Mouse (Mus musculus): ENCODE data around the gene Tmem100. TPM values are rescaled to one million over a fixed set of nuclear protein-coding genes. Genes with fewer than 3 reads are reported as not detected.

The Tmem100 gene
- total and polyA plus RNA-seq, 3 experiments = 5.4 to 18.3 (median 14.7) TPM

- Histone ChIP-seq H3K27ac (no peak overlapping the region), H3K4me1 (ENCODE audit: control insufficient read depth, insufficient read depth, low read length) (no peaks in the 10 kb centered on the region; the same call in none of the 2 replicates), H3K4me3 (no peak overlapping the region), H3K79me2 (replicated peaks; ENCODE audit: control insufficient read depth, insufficient read depth, low read length) (no peaks in the 10 kb centered on the region), H3K27me3 (ENCODE audit: control insufficient read depth, insufficient read depth, low read length) (no peaks in the 10 kb centered on the region), H3K36me3 (ENCODE audit: control insufficient read depth, insufficient read depth, low read length) (no peaks in the 10 kb centered on the region), H3K9ac (ENCODE audit: low read depth, low read length) (no peak overlapping the region)
- TF ChIP-seq CTCF (IDR thresholded peaks at IDR 0.05) (no peak), POLR2A (IDR thresholded peaks at IDR 0.05; ENCODE audit: insufficient read depth, low read depth, low read length) (no peak), EP300 (IDR thresholded peaks at IDR 0.05; ENCODE audit: insufficient read depth, low read depth, low read length) (no peak)
- no peak for DNase-seq
- 56% methylated on average over 4 of the region's 4 CpGs for WGBS
- intact Hi-C loops (cut with DNase I) = no loop called here
Observed at GRCm38 (mm10) chr11:90053820-90054219, 23.7 kb downstream of the Tmem100 start.

- H3K9ac ChIP-seq (ENCODE audit: low read depth, low read length) = no peak overlapping the region
- 36% methylated on average over 7 of the region's 7 CpGs for WGBS
- H3K27ac ChIP-seq = no peak overlapping the region
- no peak for TF ChIP-seq POLR2A (IDR thresholded peaks at IDR 0.05; ENCODE audit: insufficient read depth, low read depth, low read length)
- TF ChIP-seq EP300 (IDR thresholded peaks at IDR 0.05; ENCODE audit: insufficient read depth, low read depth, low read length) = no peak
- no peak for TF ChIP-seq CTCF (IDR thresholded peaks at IDR 0.05)
- no peak overlapping the region for H3K4me3 ChIP-seq
- no peaks in the 10 kb centered on the region for H3K36me3 ChIP-seq (ENCODE audit: control insufficient read depth, insufficient read depth, low read length)
- intact Hi-C loops (cut with DNase I) = no loop called here
- H3K79me2 ChIP-seq (replicated peaks; ENCODE audit: control insufficient read depth, insufficient read depth, low read length) = no peaks in the 10 kb centered on the region
- peak in 1 of 2 experiments; percentile 34 for DNase-seq
- H3K4me1 ChIP-seq (ENCODE audit: control insufficient read depth, insufficient read depth, low read length) = no peaks in the 10 kb centered on the region; the same call in none of the 2 replicates
- no peaks in the 10 kb centered on the region for H3K27me3 ChIP-seq (ENCODE audit: control insufficient read depth, insufficient read depth, low read length)
Observed at GRCm38 (mm10) chr11:90054401-90054800, 24.3 kb downstream of the Tmem100 start.

GRCm38 (mm10) chr11:90057070-90057469, 26.9 kb downstream of the Tmem100 start:
- Histone ChIP-seq H3K27me3 (ENCODE audit: control insufficient read depth, insufficient read depth, low read length) (no peaks in the 10 kb centered on the region), H3K4me1 (ENCODE audit: control insufficient read depth, insufficient read depth, low read length) (no peaks in the 10 kb centered on the region; the same call in 1 of the 2 replicates), H3K27ac (no peak overlapping the region), H3K9ac (ENCODE audit: low read depth, low read length) (no peak overlapping the region), H3K79me2 (replicated peaks; ENCODE audit: control insufficient read depth, insufficient read depth, low read length) (no peaks in the 10 kb centered on the region), H3K36me3 (ENCODE audit: control insufficient read depth, insufficient read depth, low read length) (no peaks in the 10 kb centered on the region), H3K4me3 (no peak overlapping the region)
- intact Hi-C loops (cut with DNase I) = no loop called here
- 81% methylated on average over 2 of the region's 2 CpGs for WGBS
- TF ChIP-seq EP300 (IDR thresholded peaks at IDR 0.05; ENCODE audit: insufficient read depth, low read depth, low read length) (no peak), CTCF (IDR thresholded peaks at IDR 0.05) (no peak), POLR2A (IDR thresholded peaks at IDR 0.05; ENCODE audit: insufficient read depth, low read depth, low read length) (no peak)
- no peak for DNase-seq

GRCm38 (mm10) chr11:90059241-90059640, 29.1 kb downstream of the Tmem100 start:
- no peaks in the 10 kb centered on the region for H3K27me3 ChIP-seq (ENCODE audit: control insufficient read depth, insufficient read depth, low read length)
- peak; percentile 36 for TF ChIP-seq CTCF (IDR thresholded peaks at IDR 0.05)
- no peak for TF ChIP-seq EP300 (IDR thresholded peaks at IDR 0.05; ENCODE audit: insufficient read depth, low read depth, low read length)
- TF ChIP-seq POLR2A (IDR thresholded peaks at IDR 0.05; ENCODE audit: insufficient read depth, low read depth, low read length) = no peak
- H3K9ac ChIP-seq (ENCODE audit: low read depth, low read length) = no peak overlapping the region
- no peaks in the 10 kb centered on the region for H3K36me3 ChIP-seq (ENCODE audit: control insufficient read depth, insufficient read depth, low read length)
- H3K79me2 ChIP-seq (replicated peaks; ENCODE audit: control insufficient read depth, insufficient read depth, low read length) = no peaks in the 10 kb centered on the region
- DNase-seq = no peak
- no peak overlapping the region for H3K4me3 ChIP-seq
- no peak overlapping the region for H3K27ac ChIP-seq
- intact Hi-C loops (cut with DNase I) = no loop called here
- H3K4me1 ChIP-seq (ENCODE audit: control insufficient read depth, insufficient read depth, low read length) = no peaks in the 10 kb centered on the region; the same call in 1 of the 2 replicates

GRCm38 (mm10) chr11:90062657-90063056, 32.5 kb downstream of the Tmem100 start:
- TF ChIP-seq EP300 (IDR thresholded peaks at IDR 0.05; ENCODE audit: insufficient read depth, low read depth, low read length) (no peak), CTCF (IDR thresholded peaks at IDR 0.05) (no peak), POLR2A (IDR thresholded peaks at IDR 0.05; ENCODE audit: insufficient read depth, low read depth, low read length) (no peak)
- H3K79me2 ChIP-seq (replicated peaks; ENCODE audit: control insufficient read depth, insufficient read depth, low read length) = no peaks in the 10 kb centered on the region
- H3K27me3 ChIP-seq (ENCODE audit: control insufficient read depth, insufficient read depth, low read length) = no peaks in the 10 kb centered on the region
- WGBS = 62% methylated on average over 3 of the region's 3 CpGs
- intact Hi-C loops (cut with DNase I) = no loop called here
- no peak overlapping the region for H3K27ac ChIP-seq
- no peak overlapping the region for H3K4me3 ChIP-seq
- DNase-seq = no peak
- H3K9ac ChIP-seq (ENCODE audit: low read depth, low read length) = no peak overlapping the region
- H3K4me1 ChIP-seq (ENCODE audit: control insufficient read depth, insufficient read depth, low read length) = no peaks in the 10 kb centered on the region; the same call in 1 of the 2 replicates
- H3K36me3 ChIP-seq (ENCODE audit: control insufficient read depth, insufficient read depth, low read length) = no peaks in the 10 kb centered on the region

GRCm38 (mm10) chr11:90066405-90067250, 36.5 kb downstream of the Tmem100 start:
- no peak overlapping the region for H3K9ac ChIP-seq (ENCODE audit: low read depth, low read length)
- no peak for DNase-seq
- H3K79me2 ChIP-seq (replicated peaks; ENCODE audit: control insufficient read depth, insufficient read depth, low read length) = no peaks in the 10 kb centered on the region
- no peak overlapping the region for H3K27ac ChIP-seq
- no peak overlapping the region for H3K4me3 ChIP-seq
- H3K27me3 ChIP-seq (ENCODE audit: control insufficient read depth, insufficient read depth, low read length) = no peaks in the 10 kb centered on the region
- intact Hi-C loops (cut with DNase I) = no loop called here
- H3K36me3 ChIP-seq (ENCODE audit: control insufficient read depth, insufficient read depth, low read length) = no peaks in the 10 kb centered on the region
- WGBS = 69% methylated on average over 23 of the region's 23 CpGs
- H3K4me1 ChIP-seq (ENCODE audit: control insufficient read depth, insufficient read depth, low read length) = no peaks in the 10 kb centered on the region; the same call in 1 of the 2 replicates
- no peak for TF ChIP-seq POLR2A (IDR thresholded peaks at IDR 0.05; ENCODE audit: insufficient read depth, low read depth, low read length)
- no peak for TF ChIP-seq CTCF (IDR thresholded peaks at IDR 0.05)
- no peak for TF ChIP-seq EP300 (IDR thresholded peaks at IDR 0.05; ENCODE audit: insufficient read depth, low read depth, low read length)
